Mouse (Mus musculus) gastrocnemius, adult 2 months (tissue): Measurements from ENCODE around the gene Eea1. TPM values are rescaled to one million over a fixed set of nuclear protein-coding genes. Genes with fewer than 3 reads are reported as not detected.
A peak's percentile ranks its signal among the peaks of the same experiment; 100 is the strongest.
"Not testable (repeated sequence)": the region's sequence is repeated elsewhere in the genome, so short reads cannot be mapped to it uniquely, and the experiment has no call there.

Experiments used
- DNase-seq: peaks from one replicate; pipeline ENCODE4 v3.0.0; 2022
- H3K27ac ChIP-seq: fragments of 200-600 bp; 2 replicates; pipeline ENCODE4 v1.8.1; 2022; ENCODE audit warnings: mild to moderate bottlenecking
- H3K4me3 ChIP-seq: fragments of 200-600 bp; 2 replicates; pipeline ENCODE4 v1.8.1; 2022; ENCODE audit warnings: mild to moderate bottlenecking, moderate library complexity
- CTCF ChIP-seq: fragments of 200-600 bp; IDR thresholded peaks from 2 replicates; pipeline ENCODE4 v1.8.1; 2022; ENCODE audit warnings: antibody characterized with exemption, mild to moderate bottlenecking, moderate library complexity
- intact Hi-C: fragments of 180-260 bp; cut with DNase I; formaldehyde crosslinking; loops from one replicate; pipeline ENCODE4 v1.15.1; 2025
- total RNA-seq, 2 experiments: library from RNA; stranded (reverse); gene quantifications; 2 replicates each; pipeline ENCODE4 v1.2.3; 2021

The Eea1 gene
- total RNA-seq, 2 experiments from 2014 or later = 24.4 to 27.4 TPM

DNA sequence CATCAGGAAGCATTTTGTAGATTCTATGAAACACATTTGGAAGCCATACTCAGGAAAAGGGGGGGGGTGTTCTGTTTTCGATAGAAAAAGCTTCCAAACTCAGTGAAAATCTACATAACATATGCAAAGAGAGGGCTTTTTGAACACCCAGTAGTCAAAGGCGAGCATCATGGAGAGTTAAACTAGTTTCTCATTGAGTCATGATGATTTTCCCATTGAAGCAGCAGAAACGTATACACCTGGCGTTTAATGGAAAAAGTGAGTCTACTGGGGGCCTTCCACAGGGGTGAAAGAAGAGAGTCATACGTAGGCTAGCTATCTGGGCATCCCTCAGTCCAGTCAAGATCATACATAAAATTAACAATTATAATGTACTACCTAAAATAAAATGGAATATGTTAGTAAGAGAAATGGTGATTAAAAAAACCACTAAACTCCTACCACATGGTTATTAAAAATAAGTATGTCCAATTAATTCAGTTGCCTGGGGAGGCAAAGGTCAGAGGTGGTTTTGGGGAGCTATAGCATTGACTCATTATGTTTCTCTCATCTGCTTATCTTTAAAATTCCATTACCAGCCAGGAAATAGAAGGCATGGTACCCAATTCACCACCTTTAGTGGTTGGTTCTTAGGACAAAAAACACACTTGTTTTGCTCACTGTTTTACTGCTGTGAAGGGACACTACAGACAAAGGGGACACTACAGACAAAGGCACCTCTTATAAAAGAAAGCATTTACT is 25.8 kb upstream of the Eea1 start:
- intact Hi-C loops = no loop called here
- DNase-seq = no peak
- H3K4me3 ChIP-seq = no peak overlapping the region
- TF ChIP-seq CTCF = no peak
- H3K27ac ChIP-seq = no peak overlapping the region

DNA sequence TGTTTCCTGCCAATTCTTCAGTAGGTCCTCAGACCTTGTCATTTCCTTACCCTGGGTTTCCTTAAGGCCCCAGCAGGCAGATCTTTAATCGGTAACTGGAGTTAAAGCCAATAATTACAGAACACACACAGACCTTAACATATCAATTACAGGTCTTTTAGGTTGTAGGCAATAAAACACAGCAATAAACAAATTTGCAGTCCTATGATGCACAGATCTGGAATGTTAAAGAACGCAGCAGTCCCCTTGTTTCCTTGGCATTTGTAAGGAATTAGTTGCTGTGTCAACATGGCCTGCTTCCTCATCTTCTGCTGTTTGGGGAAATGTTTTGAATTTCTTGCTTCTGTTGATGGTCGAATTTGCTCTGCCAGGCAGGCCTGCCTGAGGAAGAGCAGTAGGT is 21.7 kb upstream of the Eea1 start:
- intact Hi-C loops = no loop called here

DNA sequence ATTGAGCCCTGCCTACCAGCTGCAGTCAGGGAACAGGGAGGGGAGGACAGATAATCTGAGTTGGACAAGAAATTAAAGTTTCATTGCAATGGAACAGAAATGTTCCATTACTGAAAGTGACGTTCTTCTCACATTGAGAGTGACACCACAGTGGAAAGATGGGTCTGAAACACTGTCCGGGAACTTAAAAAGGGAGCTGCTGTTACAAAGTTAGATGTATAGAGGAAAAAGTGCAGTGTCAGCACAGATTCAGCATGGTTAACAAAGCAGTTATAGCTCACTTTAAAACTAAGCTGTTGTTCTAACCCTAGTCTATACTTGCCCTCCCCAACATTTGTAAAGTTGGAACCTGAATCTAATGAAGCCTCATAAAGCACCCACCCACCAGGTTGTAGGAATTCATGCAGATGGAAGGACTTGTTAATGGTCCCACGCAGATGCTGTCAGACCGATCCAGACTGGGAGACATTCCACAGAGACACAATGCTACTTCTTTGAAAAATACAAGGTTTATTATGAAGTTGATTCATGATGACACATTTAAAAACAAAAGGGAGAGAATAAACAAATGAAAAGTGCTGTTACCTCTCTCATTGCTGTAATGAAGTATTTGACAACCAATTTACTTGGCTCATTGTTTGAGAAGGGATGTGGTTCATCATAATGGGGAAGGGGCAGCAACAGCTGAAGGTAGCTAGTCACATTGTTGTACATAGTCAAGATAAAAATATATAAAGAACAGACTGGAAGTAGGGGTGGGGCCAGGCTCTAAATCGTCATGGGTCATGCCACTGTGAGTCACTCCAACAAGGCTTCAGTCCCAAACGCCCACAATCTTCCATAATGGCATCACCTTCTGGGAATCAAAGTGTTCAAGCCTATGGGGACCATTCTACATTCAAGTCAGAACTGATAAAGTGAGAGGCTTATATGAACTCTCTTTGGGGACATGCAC is 16.9 kb upstream of the Eea1 start:
- DNase-seq = no peak
- no peak overlapping the region for H3K4me3 ChIP-seq
- intact Hi-C loops = no loop called here
- TF ChIP-seq CTCF = no peak
- H3K27ac ChIP-seq = no peak overlapping the region

More for the DNA sequence above, 21.7 kb upstream of the Eea1 start:
- Histone ChIP-seq H3K4me3 (no peak overlapping the region), H3K27ac (no peak overlapping the region)
- TF ChIP-seq CTCF = no peak
- no peak for DNase-seq

DNA sequence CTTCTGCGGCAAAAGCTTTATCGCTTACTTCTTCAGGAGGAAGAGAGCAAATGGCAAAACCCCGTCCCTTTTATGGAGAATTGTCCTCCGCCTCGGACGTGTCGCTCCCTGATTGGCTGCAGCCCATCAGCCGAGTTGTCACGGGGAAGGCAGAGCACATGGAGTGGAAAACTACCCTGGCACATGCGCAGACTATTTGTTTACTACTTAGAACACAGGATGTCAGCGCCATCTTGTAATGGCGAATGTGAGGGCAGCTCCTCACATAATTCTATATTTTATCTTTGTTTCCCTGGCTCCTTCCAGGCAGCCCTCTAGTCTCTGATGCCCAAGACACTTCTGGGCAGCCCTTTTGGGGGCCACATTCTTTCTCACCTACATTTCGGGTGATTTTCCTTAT is 6.8 kb upstream of the Eea1 start:
- H3K27ac ChIP-seq, DNase-seq, H3K4me3 ChIP-seq, intact Hi-C loops: not testable (repeated sequence)

DNA sequence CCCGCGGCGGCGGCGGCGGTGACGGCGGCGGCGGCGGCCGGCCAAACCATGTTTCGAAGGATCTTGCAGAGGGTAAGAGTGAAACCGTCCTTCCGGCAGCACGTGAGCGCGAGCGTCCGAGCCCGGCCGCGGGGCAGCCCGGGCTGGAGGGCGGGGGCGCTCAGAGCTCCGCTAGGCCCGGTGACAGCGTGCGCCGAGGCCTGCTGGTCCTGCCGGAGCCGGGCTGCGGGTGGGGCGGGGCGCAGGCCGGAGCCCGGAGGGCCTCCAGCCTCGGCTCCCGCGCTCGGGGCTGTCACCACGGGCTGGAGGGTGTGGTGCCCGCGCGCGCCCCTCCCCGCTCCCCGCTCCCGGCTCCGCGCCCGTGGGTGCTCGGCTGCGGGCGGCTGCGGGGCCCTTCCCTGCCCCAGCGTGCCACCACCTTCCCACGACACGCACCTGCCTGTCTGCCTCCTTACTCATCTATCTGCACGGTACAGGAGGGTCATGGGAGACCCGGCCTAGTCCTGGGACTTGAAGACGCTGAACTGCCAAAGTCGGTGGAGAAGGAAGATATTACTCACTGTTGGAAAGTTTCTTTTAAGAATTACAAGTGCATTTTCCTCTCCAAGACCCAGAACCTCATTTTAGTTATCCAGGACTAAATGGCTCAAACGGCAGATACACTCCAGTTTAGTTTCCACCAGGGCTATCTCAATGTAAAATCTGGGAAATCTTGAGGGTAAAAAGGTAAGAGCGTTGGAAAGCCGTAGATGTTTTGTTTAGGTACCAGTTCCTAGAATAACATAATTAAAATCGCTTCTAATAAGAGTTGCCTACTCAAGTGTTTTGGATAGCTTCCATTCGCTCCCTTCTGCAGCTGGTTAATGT is 684 bp downstream of the Eea1 start:
- no peak for TF ChIP-seq CTCF
- Histone ChIP-seq H3K4me3 (peak overlapping the region; percentile 94), H3K27ac (peak overlapping the region; percentile 98)
- intact Hi-C loops = loop anchor here (5.0 kb wide), 1 partner anchor 389 kb away; no protein-coding TSS in a partner anchor
- DNase-seq = peak; percentile 88

DNA sequence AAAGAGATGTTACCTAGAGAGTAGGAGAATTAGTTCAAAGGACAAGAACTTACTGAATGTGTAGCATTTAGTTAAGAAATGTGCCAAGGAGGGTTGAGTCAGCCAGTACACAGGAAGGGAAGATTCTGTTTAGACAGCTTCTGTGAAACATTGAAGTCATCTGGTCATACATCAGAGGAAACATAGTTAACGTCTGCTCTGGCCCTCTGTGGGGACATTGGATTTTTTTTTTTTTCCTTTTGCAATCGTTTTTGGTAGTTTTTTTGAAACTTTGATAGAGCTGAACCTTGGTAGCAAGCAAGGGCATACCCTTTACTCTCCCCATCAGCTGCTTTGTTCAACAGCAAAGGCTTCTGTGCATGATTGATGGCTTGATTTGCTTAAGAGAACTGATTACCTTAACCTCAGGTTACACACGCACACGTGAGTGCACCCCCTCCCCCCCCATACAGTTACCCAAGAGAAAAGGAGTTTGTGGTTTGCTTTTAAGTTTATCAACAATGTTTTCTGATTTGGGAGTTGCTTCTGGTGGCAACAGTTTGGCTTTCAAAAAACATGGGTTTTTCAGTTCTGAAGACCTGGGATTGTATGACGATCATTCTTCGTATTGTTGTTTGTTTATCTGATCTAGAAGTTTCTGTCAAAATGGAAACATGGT is 1.4 kb downstream of the Eea1 start:
- no peak for TF ChIP-seq CTCF
- no peak for DNase-seq
- peak overlapping the region; percentile 94 for H3K4me3 ChIP-seq
- H3K27ac ChIP-seq = peak overlapping the region; percentile 98; the same call in 1 of the 2 replicates
- intact Hi-C loops = loop anchor here (5.0 kb wide), 1 partner anchor 390 kb away; no protein-coding TSS in a partner anchor

DNA sequence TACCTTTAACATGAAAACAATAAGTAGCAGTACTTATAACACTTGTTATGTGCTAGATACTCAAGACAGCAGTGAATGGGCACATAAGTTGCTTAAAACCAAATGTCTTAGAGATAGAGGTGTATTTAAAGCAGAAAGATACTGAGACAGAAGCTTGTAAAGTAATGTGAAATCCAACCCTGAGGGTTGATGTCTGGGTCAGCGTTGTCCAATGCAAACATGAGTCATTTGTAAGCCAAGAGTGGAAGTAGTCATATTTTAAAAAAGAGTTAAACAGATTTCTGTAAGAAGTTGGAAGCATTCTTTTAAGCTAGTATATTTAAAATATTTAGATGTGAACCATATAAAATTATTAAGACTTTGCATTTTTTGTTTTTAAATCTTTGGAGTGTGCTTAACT is 4.6 kb downstream of the Eea1 start:
- H3K27ac ChIP-seq = no peak overlapping the region
- TF ChIP-seq CTCF = no peak
- DNase-seq = no peak
- H3K4me3 ChIP-seq = no peak overlapping the region
- intact Hi-C loops = no loop called here

DNA sequence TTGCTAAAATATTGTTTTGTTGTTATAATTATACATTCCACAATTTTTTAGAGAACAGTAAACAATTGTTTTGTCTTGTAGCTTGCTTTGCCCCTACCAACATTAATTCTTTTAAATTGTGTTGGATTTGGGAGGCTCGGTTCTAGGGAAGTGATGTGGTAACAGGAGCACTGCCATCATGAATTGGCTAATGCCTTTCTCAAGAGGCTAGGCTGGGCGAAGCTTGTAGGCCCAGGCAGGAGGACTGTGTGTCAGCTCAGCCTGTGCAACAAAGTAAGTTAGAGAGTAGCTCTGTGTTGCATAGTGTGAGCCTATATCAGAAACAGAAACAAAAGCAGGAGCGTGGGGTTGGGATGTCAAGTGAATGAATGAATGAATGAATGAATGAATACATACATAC is 9.0 kb downstream of the Eea1 start:
- no peak overlapping the region for H3K27ac ChIP-seq
- no peak overlapping the region for H3K4me3 ChIP-seq
- DNase-seq = no peak
- TF ChIP-seq CTCF = no peak
- intact Hi-C loops = no loop called here

DNA sequence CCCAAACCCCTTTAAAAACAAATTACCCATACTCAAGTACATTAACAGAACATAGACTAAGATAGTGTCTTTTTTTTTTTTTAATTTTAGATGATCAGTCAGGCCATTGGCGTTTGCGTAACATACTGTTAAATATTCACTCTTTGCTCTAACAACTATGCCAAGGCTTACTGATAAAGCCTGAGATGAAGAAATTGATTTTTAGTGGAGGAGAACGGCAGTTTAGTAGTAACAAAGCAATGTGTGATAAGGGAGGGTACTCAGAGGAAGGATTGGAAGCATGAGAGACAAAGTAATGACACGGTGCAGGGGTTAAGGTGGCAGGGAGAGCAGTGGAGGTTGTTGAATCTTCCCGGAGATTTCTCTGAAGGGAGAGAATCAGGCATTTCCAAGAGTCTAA is 9.7 kb downstream of the Eea1 start:
- DNase-seq = no peak
- H3K27ac ChIP-seq = no peak overlapping the region
- no peak overlapping the region for H3K4me3 ChIP-seq
- no peak for TF ChIP-seq CTCF
- intact Hi-C loops = no loop called here

DNA sequence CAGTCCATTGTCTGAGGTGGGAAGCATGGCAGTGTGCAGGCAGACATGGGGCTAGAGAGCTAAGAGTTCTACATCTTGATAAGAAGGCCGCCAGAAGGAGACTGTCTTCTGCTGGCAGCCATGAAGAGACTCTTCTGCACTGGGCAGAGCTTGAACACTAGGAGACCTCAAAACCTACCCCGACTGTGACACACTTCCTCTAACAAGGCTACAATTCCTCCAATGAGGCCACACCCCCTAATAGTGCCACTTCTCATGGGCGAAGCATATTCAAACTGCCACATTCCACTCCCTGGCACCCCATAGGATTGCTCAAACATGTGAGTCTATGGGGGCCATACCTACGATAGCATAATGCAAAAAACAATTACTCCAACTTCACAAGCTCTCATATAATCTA is 10.3 kb downstream of the Eea1 start:
- Histone ChIP-seq H3K27ac (no peak overlapping the region), H3K4me3 (no peak overlapping the region)
- TF ChIP-seq CTCF = no peak
- no peak for DNase-seq
- intact Hi-C loops = no loop called here

DNA sequence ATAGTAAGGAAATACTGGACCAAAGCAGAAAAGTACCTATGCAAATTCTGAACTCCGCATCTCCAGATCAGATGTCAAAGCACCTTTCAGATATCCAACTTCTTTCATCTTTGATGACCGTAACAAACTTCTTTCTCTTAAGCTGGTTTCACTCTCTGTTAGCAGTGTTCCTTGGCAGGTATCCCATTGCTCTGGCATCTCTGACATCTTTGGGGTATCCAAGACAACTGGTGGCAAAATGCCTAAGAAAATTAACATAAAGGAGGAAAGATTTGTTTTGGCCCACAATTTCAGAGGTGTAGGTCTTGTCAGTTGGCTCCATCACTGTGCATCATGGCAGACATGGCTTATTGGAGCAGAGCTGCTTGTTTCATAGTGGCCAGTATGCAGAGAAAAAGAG is 10.9 kb downstream of the Eea1 start:
- no peak for TF ChIP-seq CTCF
- H3K27ac ChIP-seq = no peak overlapping the region
- H3K4me3 ChIP-seq = no peak overlapping the region
- intact Hi-C loops = no loop called here
- no peak for DNase-seq

DNA sequence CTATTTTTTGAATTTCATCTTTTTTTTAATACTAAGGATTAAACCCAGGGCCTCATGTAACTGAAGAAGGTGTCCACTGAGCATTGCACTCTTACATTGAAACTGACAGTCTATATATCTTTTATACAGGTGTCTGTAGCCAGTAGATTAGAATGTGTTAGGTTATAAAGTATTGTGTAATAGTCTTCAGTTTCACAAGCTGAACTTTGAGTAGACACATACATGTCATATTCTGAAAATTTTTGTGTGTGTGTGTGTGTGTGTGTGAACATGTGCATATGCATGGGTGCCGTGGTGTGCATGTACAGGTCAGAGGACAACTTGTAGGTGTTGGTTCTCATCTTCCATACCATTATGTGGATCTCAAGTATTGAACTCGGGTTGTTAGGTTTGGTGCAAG is 16.2 kb downstream of the Eea1 start:
- Histone ChIP-seq H3K4me3 (no peak overlapping the region), H3K27ac (no peak overlapping the region)
- no peak for DNase-seq
- no peak for TF ChIP-seq CTCF
- intact Hi-C loops = no loop called here
